Mouse (Mus musculus) activated CD4-positive, CD25-positive, alpha-beta regulatory T cell (primary cell): ENCODE data around the gene Zfp59. TPM values are rescaled to one million over a fixed set of nuclear protein-coding genes. Genes with fewer than 3 reads are reported as not detected.

Source experiments
- polyA plus RNA-seq, 2 experiments: library from polyadenylated mRNA; unstranded; fragments of 100-300 nt; shearing (Covaris generic); gene quantifications; one replicate each; pipeline ENCODE4 v1.2.1; 2017

Gene Zfp59
- polyA plus RNA-seq, result 1 to 10 TPM; 5.1 to 6.4 TPM

DNA sequence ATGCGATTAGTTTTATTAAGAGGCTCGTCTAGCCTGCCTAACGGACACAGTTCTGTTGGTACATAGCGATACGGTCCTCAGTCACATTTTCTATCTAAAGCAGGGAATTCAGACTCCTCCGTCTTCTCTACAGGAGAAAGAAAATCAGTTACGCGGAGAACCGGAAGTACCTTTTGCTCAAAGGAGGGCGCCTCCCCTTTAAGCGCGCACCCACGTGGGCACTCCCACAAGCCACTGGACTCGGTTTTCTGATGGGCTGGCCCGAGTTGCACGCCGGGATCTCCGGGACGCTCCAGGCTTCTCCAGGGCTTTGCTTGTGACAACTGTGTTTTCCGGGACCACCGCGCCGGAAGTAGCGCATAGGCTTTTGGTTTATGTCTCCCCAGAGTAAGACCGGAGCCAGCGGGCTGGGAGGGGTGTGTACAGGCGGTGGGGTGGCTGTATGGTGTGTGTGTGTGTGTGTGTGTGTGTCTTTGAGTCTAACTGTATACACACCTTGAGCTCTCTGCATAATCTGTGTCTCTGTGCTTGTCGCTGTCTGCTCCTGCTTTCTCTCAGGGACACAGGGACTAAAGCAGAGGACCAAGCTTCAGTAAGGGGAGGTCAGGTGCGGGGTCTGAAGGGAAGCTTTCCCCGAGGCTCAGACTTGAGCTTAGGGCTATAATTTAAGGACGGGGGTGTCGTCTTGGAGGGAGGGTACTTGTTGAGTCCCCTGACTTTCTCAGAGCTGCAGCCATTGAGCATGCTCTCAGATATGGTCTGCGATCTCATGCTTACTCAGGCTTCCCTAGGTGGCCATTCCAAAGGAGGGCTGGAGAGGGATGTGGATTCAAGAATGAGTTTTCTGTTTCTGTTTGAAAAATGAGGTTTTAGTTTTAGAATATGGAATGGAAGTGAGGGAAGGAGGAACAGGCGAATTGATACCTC is at the start of gene Zfp59:
Gene Zfp59, plus strand, starts transcription at position 285 of the 927 bp plus-strand sequence.

DNA sequence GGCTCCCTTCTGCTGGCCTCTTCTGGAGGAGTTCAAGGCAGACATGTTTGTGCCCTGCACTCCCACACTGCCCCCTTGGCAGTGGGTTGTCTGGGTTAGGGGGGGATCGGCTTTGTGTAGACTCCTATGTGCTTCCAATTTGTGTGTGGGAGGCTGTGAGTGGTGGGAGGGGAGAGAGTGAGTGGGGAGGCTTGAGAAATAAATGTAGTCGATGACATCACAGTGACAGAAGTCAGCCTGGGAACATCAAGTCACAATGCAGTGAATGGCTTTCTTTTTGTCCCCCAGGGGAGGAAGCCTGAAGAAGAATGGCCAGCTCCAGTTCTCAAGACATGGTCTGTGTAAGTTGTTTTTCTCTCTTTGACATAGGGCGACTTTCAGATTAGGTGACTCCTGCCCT is 31.5 kb upstream of the Zfp59 start, which contains the start of gene Zfp626:
Gene Zfp626, plus strand, starts transcription at position 301 of the 400 bp plus-strand sequence.

DNA sequence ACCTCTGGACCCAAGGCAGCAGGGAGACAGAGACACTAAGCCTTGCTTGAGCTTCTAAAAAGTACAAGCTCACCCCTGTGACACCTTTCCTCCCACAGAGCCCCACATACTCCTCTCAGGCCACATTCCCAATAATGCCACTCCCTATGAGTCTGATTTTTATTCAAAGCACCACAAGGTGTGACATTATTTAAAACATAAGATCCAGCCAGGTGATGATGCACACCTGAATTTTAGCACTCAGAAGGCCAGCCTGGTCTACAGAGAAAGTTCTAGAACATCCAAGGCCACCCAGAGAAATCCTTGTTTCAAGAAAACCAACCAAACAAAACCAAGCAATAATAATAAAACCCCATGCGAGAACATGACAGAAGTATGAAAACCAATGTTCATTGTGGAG is 18.8 kb downstream of the Zfp59 start, which contains the start of gene Zfp607a:
Gene Zfp607a, plus strand, starts transcription at position 301 of the 400 bp plus-strand sequence.

Other genes with a start within 250 kb of the Zfp59 start
- gene Akt2, start 247.1 kb upstream of the Zfp59 start, polyA plus RNA-seq, result 10 to 100 TPM; 63.3 to 82.1 TPM
- gene Ttc9b, start 184.7 kb upstream of the Zfp59 start, polyA plus RNA-seq, result not detected
- 10 to 100 TPM; 13.9 to 19.1 TPM for gene Map3k10, start 164.0 kb upstream of the Zfp59 start, polyA plus RNA-seq
- gene Zfp607b, start 149.3 kb upstream of the Zfp59 start, polyA plus RNA-seq, result 1 to 10 TPM in 1 of 2 experiments, under 1 TPM in 1; 0.95 to 7.4 TPM
- gene Zfp60, start 107.2 kb upstream of the Zfp59 start, polyA plus RNA-seq, result 10 to 100 TPM in 1 of 2 experiments, 1 to 10 TPM in 1; 9.8 to 13.4 TPM
- 1 to 10 TPM; 2.7 to 3.4 TPM for gene Zfp626, start 31.4 kb upstream of the Zfp59 start, polyA plus RNA-seq
- 10 to 100 TPM in 1 of 2 experiments, 1 to 10 TPM in 1; 8.7 to 10.5 TPM for gene Zfp607a, start 18.9 kb downstream of the Zfp59 start, polyA plus RNA-seq
- 1 to 10 TPM; 3.7 to 9.5 TPM for gene Zfp974, start 90.9 kb downstream of the Zfp59 start, polyA plus RNA-seq
- gene Zfp780b, start 140.6 kb downstream of the Zfp59 start, polyA plus RNA-seq, result 10 to 100 TPM in 1 of 2 experiments, 1 to 10 TPM in 1; 9.6 to 11.9 TPM
- 1 to 10 TPM; 5.8 to 5.9 TPM for gene Zfp850, start 175.5 kb downstream of the Zfp59 start, polyA plus RNA-seq
- 100 to 1,000 TPM; 194 to 235 TPM for gene Psmc4, start 211.5 kb downstream of the Zfp59 start, polyA plus RNA-seq
- under 1 TPM in 1 of 2 experiments, not detected in 1; 0.45 TPM for gene Fcgbp, start 232.6 kb downstream of the Zfp59 start, polyA plus RNA-seq